Mouse (Mus musculus) midbrain, embryonic 10.5 days (tissue): ENCODE data around the gene Sgip1. TPM values are rescaled to one million over a fixed set of nuclear protein-coding genes. Genes with fewer than 3 reads are reported as not detected.

ENCODE experiments used
- DNase-seq: peaks from one replicate; pipeline ENCODE4 v3.0.0-alpha.2; 2017; ENCODE audit warnings: low spot score
- H3K27ac ChIP-seq: fragments of 300-500 bp; sonication (generic); replicated peaks from 2 replicates; pipeline ENCODE4 v1.5.1; 2016; ENCODE audit warnings: mild to moderate bottlenecking
- H3K27me3 ChIP-seq: fragments of 300-500 bp; sonication (generic); 2 replicates; pipeline ENCODE4 v1.6.1; 2016; ENCODE audit warnings: low read depth, mild to moderate bottlenecking; ENCODE audit not compliant: poor library complexity, severe bottlenecking
- H3K36me3 ChIP-seq: fragments of 300-500 bp; sonication (generic); 2 replicates; pipeline ENCODE4 v1.6.1; 2016; ENCODE audit warnings: mild to moderate bottlenecking, moderate library complexity
- H3K4me1 ChIP-seq: fragments of 300-500 bp; sonication (generic); 2 replicates; pipeline ENCODE4 v1.6.1; 2016
- H3K4me3 ChIP-seq: fragments of 300-500 bp; sonication (generic); 2 replicates; pipeline ENCODE4 v1.5.1; 2016; ENCODE audit warnings: mild to moderate bottlenecking, moderate library complexity
- H3K9me3 ChIP-seq: fragments of 300-500 bp; sonication (generic); replicated peaks from 2 replicates; pipeline ENCODE4 v1.6.1; 2016; ENCODE audit warnings: mild to moderate bottlenecking
- WGBS: fragments of 180-500 bp; shearing (Covaris S2); methylation state at CpG from one replicate; pipeline ENCODE4 v1.1.7; 2016; 5-methylcytosine and 5-hydroxymethylcytosine counted together
- polyA plus RNA-seq: library from polyadenylated mRNA; unstranded; fragments of >200 nt; fragmentation: Nextera tagmentation; extraction: Ambion mirVana; gene quantifications from 2 replicates; pipeline ENCODE4 v1.2.1, GENCODE M21; 2016

Gene Sgip1
- polyA plus RNA-seq, 1 experiment from 2014 or later, result 5.2 TPM

DNA sequence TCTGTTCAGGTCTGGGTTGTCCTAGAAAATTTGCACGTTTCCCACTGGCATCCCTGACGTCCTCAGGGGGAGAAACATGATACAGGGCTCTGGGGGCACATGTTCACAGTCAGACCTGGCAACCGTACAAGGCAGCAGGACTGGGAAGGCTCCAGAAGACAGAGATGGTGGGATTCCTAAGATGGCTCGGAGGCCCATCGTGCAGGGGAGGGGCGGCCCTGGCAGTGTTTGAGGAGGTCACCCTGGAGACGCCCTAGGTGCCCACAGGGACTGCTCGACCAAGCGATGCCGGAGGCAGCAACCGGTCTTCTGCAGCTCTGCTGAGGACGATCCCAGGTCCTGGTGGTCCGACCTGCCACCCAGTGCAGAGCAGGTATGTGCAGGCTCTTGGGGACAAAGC lies 237.3 kb downstream of the Sgip1 start, which contains the start of gene Tctex1d1:
TSS of gene Tctex1d1 (plus strand) at position 167 of the 400 bp plus-strand sequence.
- Histone ChIP-seq H3K27ac (no peak within 1 kb of the TSS; the same call in 1 of the 2 replicates), H3K4me1 (peaks cover 29% of the 10 kb centered on the region), H3K27me3 (peaks cover 48% of the 10 kb centered on the region), H3K4me3 (peak within 1 kb of the TSS; percentile 52), H3K36me3 (no peaks in the 10 kb centered on the region), H3K9me3 (no peaks in the 10 kb centered on the region)
- DNase-seq, result peak; percentile 52
- WGBS, result 2% methylated on average over 13 of the region's 13 CpGs

DNA sequence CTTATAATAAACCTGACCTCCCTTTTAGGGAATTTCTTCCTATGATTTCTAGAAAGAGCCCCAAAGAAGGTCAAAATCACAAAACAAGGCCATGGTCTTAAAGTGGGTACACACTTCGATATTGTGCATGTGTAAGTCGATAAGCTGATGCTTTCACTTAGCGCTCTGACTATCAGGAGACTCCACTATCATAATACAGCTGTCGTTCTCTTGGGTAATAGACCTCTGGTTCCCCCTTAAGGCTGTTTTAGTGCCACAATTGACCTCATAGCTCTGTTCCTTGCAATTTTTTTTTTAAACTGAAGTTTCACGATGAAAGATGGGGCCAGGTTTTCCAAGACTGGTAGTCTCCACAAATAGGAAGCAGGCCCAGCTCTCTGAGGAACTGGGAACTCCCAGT lies 238.3 kb downstream of the Sgip1 start:
- peaks cover 29% of the 10 kb centered on the region for H3K4me1 ChIP-seq
- DNase-seq, result no peak
- WGBS, result 65% methylated on average over 5 of the region's 5 CpGs
- H3K27me3 ChIP-seq, result peaks cover 46% of the 10 kb centered on the region
- no peaks in the 10 kb centered on the region for H3K9me3 ChIP-seq
- no peak overlapping the region for H3K27ac ChIP-seq
- H3K36me3 ChIP-seq, result no peaks in the 10 kb centered on the region
- H3K4me3 ChIP-seq, result peak overlapping the region; percentile 52

DNA sequence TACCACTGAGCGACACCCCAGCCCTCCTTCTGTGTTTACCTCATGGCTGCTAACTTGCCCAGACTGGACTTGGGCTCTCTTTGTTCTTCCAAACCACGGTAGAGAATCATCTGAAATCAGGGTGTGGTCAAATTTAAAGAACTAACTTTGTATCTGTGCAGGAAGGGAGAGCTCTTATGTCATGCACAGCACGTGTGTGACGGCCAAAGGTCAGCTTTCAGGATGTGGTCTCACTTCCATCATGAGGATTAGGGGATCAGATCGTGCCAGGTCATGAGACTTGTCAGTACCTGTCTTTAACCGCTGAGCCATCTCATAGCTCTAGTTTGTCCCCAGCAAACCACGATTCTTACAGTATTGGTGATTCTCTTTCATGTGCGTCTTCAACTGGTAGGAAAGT lies 240.6 kb downstream of the Sgip1 start:
- Histone ChIP-seq H3K4me3 (no peak overlapping the region), H3K4me1 (peaks cover 20% of the 10 kb centered on the region), H3K9me3 (no peaks in the 10 kb centered on the region), H3K27me3 (peaks cover 36% of the 10 kb centered on the region), H3K27ac (no peak overlapping the region), H3K36me3 (no peaks in the 10 kb centered on the region)
- 87% methylated on average over 8 of the region's 8 CpGs for WGBS
- DNase-seq, result no peak

DNA sequence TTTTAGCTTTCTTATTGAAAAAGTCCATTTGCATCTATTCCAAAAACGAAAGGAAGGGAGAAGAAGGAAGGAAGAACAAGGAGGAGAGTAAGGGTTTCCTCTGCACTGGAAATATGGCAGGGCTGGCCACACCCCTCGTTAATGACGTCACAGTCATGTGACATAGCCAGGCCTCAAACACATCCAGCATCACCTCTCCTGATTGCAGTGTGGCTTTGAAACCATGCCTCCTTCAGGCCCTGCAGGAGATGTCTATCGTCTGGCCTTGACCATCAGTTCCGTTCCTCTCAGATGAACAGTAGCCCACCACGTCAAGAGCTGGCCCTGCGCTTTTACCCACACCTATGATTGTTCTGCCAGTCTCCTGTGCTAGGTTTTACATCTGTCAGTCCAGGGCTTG lies 245.1 kb downstream of the Sgip1 start:
- no peaks in the 10 kb centered on the region for H3K9me3 ChIP-seq
- no peaks in the 10 kb centered on the region for H3K27me3 ChIP-seq
- no peak overlapping the region for H3K4me3 ChIP-seq
- no peaks in the 10 kb centered on the region for H3K4me1 ChIP-seq
- DNase-seq, result no peak
- WGBS, result 77% methylated on average over 7 of the region's 7 CpGs
- no peaks in the 10 kb centered on the region for H3K36me3 ChIP-seq
- no peak overlapping the region for H3K27ac ChIP-seq

DNA sequence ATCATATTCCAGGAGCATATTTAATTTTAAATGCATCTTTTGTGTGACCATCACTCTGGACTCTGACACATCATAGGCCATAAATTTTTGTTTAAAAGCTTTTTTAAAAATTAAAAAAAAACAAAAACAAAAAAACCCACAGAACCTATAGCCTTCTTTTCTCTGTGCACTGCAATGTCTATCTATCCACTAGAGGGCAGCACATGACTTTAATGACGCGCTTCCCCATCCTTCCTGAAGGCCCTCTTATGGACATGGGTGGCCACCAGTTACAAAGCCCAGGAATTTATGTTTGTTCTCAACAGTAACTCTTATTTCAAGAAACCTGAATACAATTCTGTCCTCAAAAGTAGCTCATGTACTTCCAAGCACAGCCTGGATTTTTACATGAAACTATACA lies 245.8 kb downstream of the Sgip1 start:
- Histone ChIP-seq H3K4me3 (no peak overlapping the region), H3K9me3 (no peaks in the 10 kb centered on the region), H3K4me1 (no peaks in the 10 kb centered on the region), H3K27ac (no peak overlapping the region), H3K36me3 (no peaks in the 10 kb centered on the region), H3K27me3 (no peaks in the 10 kb centered on the region)
- 4% methylated on average over 2 of the region's 2 CpGs for WGBS
- peak; percentile 32 for DNase-seq

DNA sequence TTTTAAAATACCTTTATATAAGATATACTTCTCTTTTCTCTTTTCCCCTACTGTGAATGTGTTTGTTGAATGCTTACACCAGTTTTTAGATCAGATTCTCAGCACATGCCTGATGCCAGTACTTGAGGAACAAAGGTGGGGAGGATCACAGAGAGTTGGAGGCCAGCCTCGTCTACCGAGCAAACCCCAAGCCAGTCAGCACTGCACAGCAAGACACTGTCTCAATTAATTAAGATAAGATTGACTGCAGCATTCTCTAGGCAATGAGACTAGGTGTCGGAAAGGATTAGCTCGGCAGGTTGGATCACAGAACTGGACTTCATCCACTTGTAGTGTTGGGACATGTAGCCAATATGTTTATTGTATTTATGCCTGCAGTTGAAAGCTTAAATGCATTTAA lies 246.2 kb downstream of the Sgip1 start:
- no peak for DNase-seq
- Histone ChIP-seq H3K27ac (no peak overlapping the region), H3K9me3 (no peaks in the 10 kb centered on the region), H3K27me3 (no peaks in the 10 kb centered on the region), H3K4me3 (no peak overlapping the region), H3K4me1 (no peaks in the 10 kb centered on the region), H3K36me3 (no peaks in the 10 kb centered on the region)
- 52% methylated on average over 4 of the region's 4 CpGs for WGBS

DNA sequence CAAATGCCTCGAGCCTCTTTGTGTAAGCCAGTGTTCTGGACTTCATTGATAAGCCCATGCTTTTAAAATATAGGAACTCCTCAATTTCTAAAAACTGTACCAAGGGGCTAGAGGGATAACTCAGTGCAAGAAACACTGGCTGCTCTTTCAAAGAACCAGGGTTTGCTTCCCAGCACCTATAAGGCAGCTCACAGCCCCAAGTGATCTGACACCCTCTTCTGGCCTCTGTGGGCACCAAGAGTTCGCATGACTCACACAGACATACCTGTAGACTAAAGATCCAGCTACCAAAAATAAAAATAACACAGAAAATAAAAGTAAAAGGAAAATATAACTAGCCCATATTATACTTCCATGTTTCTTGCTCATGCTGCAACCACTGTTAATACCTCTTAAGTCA lies 246.7 kb downstream of the Sgip1 start:
- no peaks in the 10 kb centered on the region for H3K9me3 ChIP-seq
- no peaks in the 10 kb centered on the region for H3K36me3 ChIP-seq
- no peaks in the 10 kb centered on the region for H3K4me1 ChIP-seq
- H3K27ac ChIP-seq, result no peak overlapping the region
- no peak overlapping the region for H3K4me3 ChIP-seq
- WGBS, result 80% methylated on average over 2 of the region's 2 CpGs
- no peaks in the 10 kb centered on the region for H3K27me3 ChIP-seq
- DNase-seq, result no peak

DNA sequence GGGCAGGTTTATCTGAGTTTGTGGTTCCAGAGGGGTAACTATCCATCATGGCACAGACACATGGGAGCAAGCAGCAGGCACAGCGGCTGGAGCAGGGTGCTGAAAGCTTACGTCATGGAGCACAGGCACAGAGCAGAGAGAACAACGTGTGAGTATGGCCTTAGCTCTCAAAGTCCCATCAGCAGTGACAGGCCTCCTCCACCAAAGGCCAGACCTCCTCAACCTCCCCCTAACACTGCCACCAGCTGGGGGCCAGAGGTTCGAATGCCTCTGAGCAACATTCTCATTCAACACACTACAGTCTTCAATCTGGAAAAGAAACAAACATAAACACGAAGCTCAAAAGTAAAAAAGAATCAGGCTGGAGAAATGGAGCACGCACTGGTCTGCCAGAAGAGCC lies 247.4 kb downstream of the Sgip1 start:
- Histone ChIP-seq H3K27me3 (no peaks in the 10 kb centered on the region), H3K4me3 (no peak overlapping the region), H3K36me3 (no peaks in the 10 kb centered on the region), H3K4me1 (no peaks in the 10 kb centered on the region), H3K9me3 (no peaks in the 10 kb centered on the region), H3K27ac (no peak overlapping the region)
- 84% methylated on average over 6 of the region's 6 CpGs for WGBS
- no peak for DNase-seq

DNA sequence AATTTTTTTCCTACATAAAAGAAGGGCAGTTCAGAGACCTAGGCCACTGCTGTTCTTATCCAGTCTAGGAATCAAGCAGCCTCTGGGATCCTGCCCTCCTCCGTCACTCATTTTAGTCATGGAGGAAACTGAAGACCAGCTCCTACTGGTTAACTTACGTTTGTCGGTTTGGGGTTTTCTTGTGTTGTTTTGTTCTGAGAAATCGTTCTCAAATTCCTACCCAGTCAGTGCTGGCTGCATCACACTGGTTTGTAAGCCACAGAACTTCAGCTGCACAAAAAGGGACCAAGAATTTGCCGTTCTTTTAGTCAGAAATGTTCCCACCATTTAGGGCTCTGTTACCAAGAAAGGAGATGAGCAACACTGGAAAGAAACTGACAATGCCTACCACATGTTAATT lies 248.3 kb downstream of the Sgip1 start:
- 81% methylated on average over 5 of the region's 5 CpGs for WGBS
- Histone ChIP-seq H3K9me3 (no peaks in the 10 kb centered on the region), H3K36me3 (no peaks in the 10 kb centered on the region), H3K27me3 (no peaks in the 10 kb centered on the region), H3K4me3 (no peak overlapping the region), H3K4me1 (no peaks in the 10 kb centered on the region), H3K27ac (no peak overlapping the region)
- DNase-seq, result no peak

DNA sequence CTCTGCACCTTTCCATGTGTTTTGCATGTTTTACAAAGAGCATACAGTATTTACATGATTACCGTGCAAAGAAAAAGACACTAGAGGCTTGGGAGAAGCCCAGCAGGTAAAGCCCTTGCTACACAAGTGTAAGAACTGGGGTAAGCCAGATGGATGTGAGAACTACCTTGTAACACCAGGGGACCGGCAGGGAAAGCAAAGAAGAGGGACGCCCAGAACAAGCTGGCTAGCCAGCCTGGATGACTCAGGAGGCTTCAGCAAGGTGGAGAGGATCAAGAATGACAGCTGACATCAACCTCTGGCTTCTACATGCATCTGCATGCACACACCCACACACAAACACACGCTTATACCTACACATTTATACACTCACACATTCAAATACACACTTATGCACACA lies 248.9 kb downstream of the Sgip1 start:
- Histone ChIP-seq H3K27ac (no peak overlapping the region), H3K27me3 (no peaks in the 10 kb centered on the region), H3K4me1 (no peaks in the 10 kb centered on the region), H3K9me3 (no peaks in the 10 kb centered on the region), H3K4me3 (no peak overlapping the region), H3K36me3 (no peaks in the 10 kb centered on the region)
- WGBS, result 86% methylated on average over 4 of the region's 4 CpGs
- DNase-seq, result no peak

DNA sequence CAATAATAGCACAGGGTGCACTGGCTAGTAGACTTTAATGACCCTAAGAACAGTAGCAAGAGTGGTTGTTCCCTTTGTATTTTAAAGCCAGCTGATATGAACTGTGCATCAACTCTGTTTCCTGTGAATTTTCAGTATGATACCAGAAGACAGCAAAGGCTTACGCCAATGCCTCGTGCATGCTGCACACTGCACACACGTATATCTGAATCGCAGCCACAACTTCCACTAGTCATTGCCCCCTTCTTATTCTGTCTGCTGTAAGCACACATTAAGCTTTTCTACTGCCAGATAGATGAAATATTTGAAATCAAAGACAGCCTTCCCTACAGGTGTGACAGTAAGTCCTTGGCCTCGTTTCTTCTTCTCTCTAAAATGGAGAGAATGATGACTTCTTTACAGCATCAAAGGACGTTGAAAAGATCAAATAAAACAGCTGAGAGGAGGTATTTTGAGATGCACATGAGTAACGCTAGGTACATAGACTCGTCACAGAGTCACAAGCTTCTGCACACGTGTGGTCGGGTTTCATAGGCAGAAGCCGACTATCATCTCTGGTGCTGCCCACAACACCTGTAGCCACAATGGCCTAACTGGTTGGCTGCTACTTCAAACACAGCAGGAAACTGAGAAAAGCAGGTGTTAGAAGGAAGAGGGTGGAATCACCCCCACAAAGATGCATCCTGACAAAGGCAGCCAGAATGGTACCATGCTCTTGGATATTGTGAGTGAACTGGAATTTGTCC lies 249.7 kb downstream of the Sgip1 start:
- Histone ChIP-seq H3K36me3 (no peaks in the 10 kb centered on the region), H3K27me3 (no peaks in the 10 kb centered on the region), H3K4me3 (no peak overlapping the region), H3K9me3 (no peaks in the 10 kb centered on the region), H3K27ac (no peak overlapping the region), H3K4me1 (no peaks in the 10 kb centered on the region)
- DNase-seq, result no peak
- 90% methylated on average over 11 of the region's 11 CpGs for WGBS

DNA sequence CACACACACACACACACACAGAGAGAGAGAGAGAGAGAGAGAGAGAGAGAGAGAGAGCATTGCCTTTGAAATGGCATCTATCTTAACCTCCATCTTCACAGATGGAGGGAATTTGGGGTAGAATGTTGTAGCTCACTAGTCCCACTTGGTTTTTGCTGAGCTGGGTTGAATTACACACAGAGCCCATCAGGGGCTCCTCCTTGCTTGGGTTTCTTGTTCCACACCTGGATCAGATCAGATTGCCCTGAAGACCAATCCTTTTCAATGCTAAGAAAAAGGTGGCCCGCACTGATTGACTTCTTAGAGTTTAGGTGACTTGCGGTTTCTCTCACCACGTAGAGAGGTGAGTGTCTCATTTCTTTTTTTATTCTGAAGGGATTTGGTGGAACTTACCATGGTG lies 250.6 kb downstream of the Sgip1 start:
- 62% methylated on average over 3 of the region's 3 CpGs for WGBS
- Histone ChIP-seq H3K4me1 (no peaks in the 10 kb centered on the region), H3K36me3 (no peaks in the 10 kb centered on the region), H3K27ac (no peak overlapping the region), H3K27me3 (no peaks in the 10 kb centered on the region), H3K4me3 (no peak overlapping the region), H3K9me3 (no peaks in the 10 kb centered on the region)
- DNase-seq, result no peak

DNA sequence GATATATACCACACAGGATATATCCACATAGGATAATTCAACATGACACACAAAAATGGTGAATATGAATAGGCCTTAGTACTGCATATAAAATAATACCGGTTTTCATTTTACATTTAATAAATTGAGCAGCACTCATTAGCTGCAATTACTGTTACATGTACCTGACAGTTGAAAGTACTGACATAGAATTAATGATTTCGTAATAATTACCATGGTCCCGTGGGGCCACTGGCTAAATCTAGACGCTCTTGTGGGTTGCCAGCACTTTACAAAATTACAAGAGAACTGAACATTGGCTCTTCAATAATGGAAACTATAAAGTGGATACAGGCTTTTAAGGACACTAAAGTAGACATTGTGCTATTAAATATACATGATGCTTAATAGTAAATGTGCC lies 263.6 kb downstream of the Sgip1 start:
- WGBS, result 91% methylated on average over 4 of the region's 4 CpGs
- Histone ChIP-seq H3K36me3 (no peaks in the 10 kb centered on the region), H3K4me3 (no peak overlapping the region), H3K27me3 (no peaks in the 10 kb centered on the region), H3K27ac (no peak overlapping the region), H3K4me1 (peaks cover 15% of the 10 kb centered on the region), H3K9me3 (no peaks in the 10 kb centered on the region)
- DNase-seq, result no peak
